Mouse (Mus musculus): ENCODE measurements around the gene Timm8a2.
"Not testable (repeated sequence)": the region's sequence is repeated elsewhere in the genome, so short reads cannot be mapped to it uniquely, and the experiment has no call there.

Gene Timm8a2

GRCm38 (mm10) chr14:122060642-122061041, 26.2 kb downstream of the Timm8a2 start:
- DNase-seq (ENCODE audit: low read depth, low spot score), result peak; percentile 56

- no peak for DNase-seq (ENCODE audit: low read depth, low spot score)
Observed at GRCm38 (mm10) chr14:122061376-122061775, 26.9 kb downstream of the Timm8a2 start.

GRCm38 (mm10) chr14:122062411-122063090, 28.1 kb downstream of the Timm8a2 start:
- DNase-seq (ENCODE audit: low read depth, low spot score), result no peak

GRCm38 (mm10) chr14:122063599-122063998, 29.1 kb downstream of the Timm8a2 start:
- DNase-seq (ENCODE audit: low read depth, low spot score), result no peak

- peak; percentile 28 for DNase-seq (ENCODE audit: low read depth, low spot score)
Observed at GRCm38 (mm10) chr14:122064519-122064918, 30.0 kb downstream of the Timm8a2 start.

GRCm38 (mm10) chr14:122066243-122066642, 31.8 kb downstream of the Timm8a2 start:
- no peak for DNase-seq (ENCODE audit: low read depth, low spot score)

- not testable (repeated sequence) for DNase-seq (ENCODE audit: low read depth, low spot score)
Observed at GRCm38 (mm10) chr14:122068036-122068435, 33.6 kb downstream of the Timm8a2 start.

GRCm38 (mm10) chr14:122068801-122069695, 34.6 kb downstream of the Timm8a2 start:
- DNase-seq (ENCODE audit: low read depth, low spot score), result no peak

GRCm38 (mm10) chr14:122069948-122070347, 35.5 kb downstream of the Timm8a2 start:
- no peak for DNase-seq (ENCODE audit: low read depth, low spot score)

- DNase-seq (ENCODE audit: low read depth, low spot score), result no peak
Observed at GRCm38 (mm10) chr14:122073422-122073821, 38.9 kb downstream of the Timm8a2 start.

GRCm38 (mm10) chr14:122074360-122074759, 39.9 kb downstream of the Timm8a2 start:
- DNase-seq (ENCODE audit: low read depth, low spot score), result no peak

GRCm38 (mm10) chr14:122075485-122076200, 41.2 kb downstream of the Timm8a2 start:
- DNase-seq (ENCODE audit: low read depth, low spot score), result no peak

GRCm38 (mm10) chr14:122077017-122077416, 42.5 kb downstream of the Timm8a2 start:
- no peak for DNase-seq (ENCODE audit: low read depth, low spot score)

- DNase-seq (ENCODE audit: low read depth, low spot score), result peak; percentile 31
Observed at GRCm38 (mm10) chr14:122079428-122079827, 45.0 kb downstream of the Timm8a2 start.

- DNase-seq (ENCODE audit: low read depth, low spot score), result no peak
Observed at GRCm38 (mm10) chr14:122079921-122080320, 45.4 kb downstream of the Timm8a2 start.

GRCm38 (mm10) chr14:122081308-122081707, 46.8 kb downstream of the Timm8a2 start:
- no peak for DNase-seq (ENCODE audit: low read depth, low spot score)

GRCm38 (mm10) chr14:122083499-122083898, 49.0 kb downstream of the Timm8a2 start:
- DNase-seq (ENCODE audit: low read depth, low spot score), result no peak

GRCm38 (mm10) chr14:122087956-122088355, 53.5 kb downstream of the Timm8a2 start:
- no peak for DNase-seq (ENCODE audit: low read depth, low spot score)
